Mouse (Mus musculus) forebrain, embryonic 15.5 days (tissue): ENCODE results near the gene Pde8a. TPM values are rescaled to one million over a fixed set of nuclear protein-coding genes. Genes with fewer than 3 reads are reported as not detected.

Source experiments
- ATAC-seq: fragments of 200-750 bp; cut with Nextera tagmentation; replicated peaks from 2 replicates; pipeline ENCODE4 v1.8.0; 2017; ENCODE audit warnings: mild to moderate bottlenecking, moderate TSS enrichment, moderate library complexity
- H3K27ac ChIP-seq: fragments of 300-500 bp; sonication (generic); replicated peaks from 2 replicates; pipeline ENCODE4 v1.5.1; 2015; ENCODE audit warnings: mild to moderate bottlenecking, inconsistent platforms
- H3K27me3 ChIP-seq: fragments of 300-500 bp; sonication (generic); 2 replicates; pipeline ENCODE4 v1.6.1; 2015; ENCODE audit warnings: inconsistent platforms
- H3K36me3 ChIP-seq: fragments of 300-500 bp; sonication (generic); 2 replicates; pipeline ENCODE4 v1.6.1; 2015; ENCODE audit warnings: mild to moderate bottlenecking, inconsistent platforms
- H3K4me1 ChIP-seq: fragments of 300-500 bp; sonication (generic); 2 replicates; pipeline ENCODE4 v1.6.1; 2015; ENCODE audit warnings: inconsistent platforms
- H3K4me2 ChIP-seq: fragments of 300-500 bp; sonication (generic); replicated peaks from 2 replicates; pipeline ENCODE4 v1.6.1; 2015; ENCODE audit warnings: mild to moderate bottlenecking, inconsistent platforms
- H3K4me3 ChIP-seq: fragments of 300-500 bp; sonication (generic); 2 replicates; pipeline ENCODE4 v1.5.1; 2015; ENCODE audit warnings: mild to moderate bottlenecking, inconsistent platforms
- H3K9ac ChIP-seq: fragments of 300-500 bp; sonication (generic); replicated peaks from 2 replicates; pipeline ENCODE4 v1.6.1; 2015; ENCODE audit warnings: mild to moderate bottlenecking, inconsistent platforms
- H3K9me3 ChIP-seq: fragments of 300-500 bp; sonication (generic); 2 replicates; pipeline ENCODE4 v1.6.1; 2016; ENCODE audit warnings: inconsistent platforms
- WGBS: fragments of 180-500 bp; shearing (Covaris S2); methylation state at CpG from one replicate; pipeline ENCODE4 v1.1.7; 2015; ENCODE audit warnings: mixed read lengths; 5-methylcytosine and 5-hydroxymethylcytosine counted together
- polyA plus RNA-seq: library from polyadenylated mRNA; unstranded; fragments of >200 nt; fragmentation: Nextera tagmentation; extraction: Ambion mirVana; gene quantifications from 2 replicates; pipeline ENCODE4 v1.2.1, GENCODE M21; 2015

Pde8a gene
- 1.6 and 2.2 TPM in 2 replicates for polyA plus RNA-seq

GRCm38 (mm10) chr7:81213347-81214152 is at the start of gene Pde8a:
Pde8a (plus strand) TSS chr7:81213596.
- peaks cover 65% of the 10 kb centered on the region for H3K27me3 ChIP-seq
- no peaks in the 10 kb centered on the region for H3K36me3 ChIP-seq
- peak within 1 kb of the TSS; percentile 49 for H3K4me2 ChIP-seq
- no peaks in the 10 kb centered on the region for H3K9me3 ChIP-seq
- H3K4me3 ChIP-seq: peak within 1 kb of the TSS; percentile 47
- H3K4me1 ChIP-seq: peaks cover 21% of the 10 kb centered on the region
- 1% methylated on average over 104 of the region's 128 CpGs for WGBS
- peak; percentile 27 for ATAC-seq
- no peak within 1 kb of the TSS for H3K27ac ChIP-seq
- peak within 1 kb of the TSS; percentile 29; the same call in 1 of the 2 replicates for H3K9ac ChIP-seq

GRCm38 (mm10) chr7:81164411-81164810 is 49.0 kb upstream of the Pde8a start:
- H3K4me2 ChIP-seq: no peak overlapping the region
- no peaks in the 10 kb centered on the region for H3K27me3 ChIP-seq
- WGBS: 69% methylated on average over 7 of the region's 7 CpGs
- H3K9ac ChIP-seq: no peak overlapping the region
- H3K9me3 ChIP-seq: no peaks in the 10 kb centered on the region
- no peaks in the 10 kb centered on the region for H3K4me1 ChIP-seq
- ATAC-seq: no peak
- no peak overlapping the region for H3K4me3 ChIP-seq
- no peaks in the 10 kb centered on the region for H3K36me3 ChIP-seq
- no peak overlapping the region for H3K27ac ChIP-seq

- Histone ChIP-seq H3K27ac (no peak overlapping the region), H3K36me3 (no peaks in the 10 kb centered on the region), H3K4me1 (no peaks in the 10 kb centered on the region), H3K9ac (no peak overlapping the region), H3K4me3 (no peak overlapping the region), H3K27me3 (no peaks in the 10 kb centered on the region), H3K9me3 (no peaks in the 10 kb centered on the region), H3K4me2 (no peak overlapping the region)
- ATAC-seq: no peak
- 36% methylated on average over 3 of the region's 3 CpGs for WGBS
Measured at GRCm38 (mm10) chr7:81167124-81167523, 46.3 kb upstream of the Pde8a start.

- no peak overlapping the region for H3K4me2 ChIP-seq
- H3K4me3 ChIP-seq: no peak overlapping the region
- no peak for ATAC-seq
- H3K9me3 ChIP-seq: 0 out of 2 replicates have a peak, but pooled peaks cover 5% of the 10 kb centered on the region
- H3K36me3 ChIP-seq: no peaks in the 10 kb centered on the region
- 63% methylated on average over 7 of the region's 7 CpGs for WGBS
- H3K4me1 ChIP-seq: no peaks in the 10 kb centered on the region
- H3K9ac ChIP-seq: no peak overlapping the region
- no peaks in the 10 kb centered on the region for H3K27me3 ChIP-seq
- no peak overlapping the region for H3K27ac ChIP-seq
Measured at GRCm38 (mm10) chr7:81169351-81169750, 44.0 kb upstream of the Pde8a start.

GRCm38 (mm10) chr7:81173931-81174330 is 39.5 kb upstream of the Pde8a start:
- Histone ChIP-seq H3K27ac (no peak overlapping the region), H3K4me2 (no peak overlapping the region), H3K4me1 (no peaks in the 10 kb centered on the region), H3K27me3 (no peaks in the 10 kb centered on the region), H3K4me3 (no peak overlapping the region), H3K9ac (no peak overlapping the region), H3K9me3 (0 out of 2 replicates have a peak, but pooled peaks cover 5% of the 10 kb centered on the region), H3K36me3 (no peaks in the 10 kb centered on the region)
- ATAC-seq: no peak
- 89% methylated on average over 2 of the region's 2 CpGs for WGBS

GRCm38 (mm10) chr7:81174654-81175053 is 38.7 kb upstream of the Pde8a start:
- no peaks in the 10 kb centered on the region for H3K36me3 ChIP-seq

GRCm38 (mm10) chr7:81176187-81176769 is 37.1 kb upstream of the Pde8a start:
- Histone ChIP-seq H3K9me3 (0 out of 2 replicates have a peak, but pooled peaks cover 5% of the 10 kb centered on the region), H3K27me3 (no peaks in the 10 kb centered on the region), H3K4me3 (no peak overlapping the region), H3K9ac (no peak overlapping the region), H3K4me1 (no peaks in the 10 kb centered on the region), H3K36me3 (no peaks in the 10 kb centered on the region), H3K4me2 (no peak overlapping the region), H3K27ac (no peak overlapping the region)
- WGBS: 60% methylated on average over 5 of the region's 5 CpGs
- ATAC-seq: no peak

More at GRCm38 (mm10) chr7:81174654-81175053, 38.7 kb upstream of the Pde8a start:
- Histone ChIP-seq H3K4me2 (no peak overlapping the region), H3K27ac (no peak overlapping the region), H3K27me3 (no peaks in the 10 kb centered on the region), H3K9ac (no peak overlapping the region), H3K4me1 (no peaks in the 10 kb centered on the region), H3K4me3 (no peak overlapping the region), H3K9me3 (0 out of 2 replicates have a peak, but pooled peaks cover 5% of the 10 kb centered on the region)
- ATAC-seq: no peak
- WGBS: 89% methylated on average over 5 of the region's 5 CpGs

- no peaks in the 10 kb centered on the region for H3K4me1 ChIP-seq
- no peak overlapping the region for H3K27ac ChIP-seq
- 77% methylated on average over 5 of the region's 5 CpGs for WGBS
Measured at GRCm38 (mm10) chr7:81179494-81179893, 33.9 kb upstream of the Pde8a start.

GRCm38 (mm10) chr7:81182492-81183175 is 30.8 kb upstream of the Pde8a start:
- Histone ChIP-seq H3K27me3 (no peaks in the 10 kb centered on the region), H3K4me2 (no peak overlapping the region), H3K9ac (no peak overlapping the region), H3K36me3 (no peaks in the 10 kb centered on the region), H3K27ac (no peak overlapping the region), H3K4me1 (no peaks in the 10 kb centered on the region), H3K9me3 (no peaks in the 10 kb centered on the region), H3K4me3 (no peak overlapping the region)
- no peak for ATAC-seq
- 78% methylated on average over 10 of the region's 10 CpGs for WGBS

More at GRCm38 (mm10) chr7:81179494-81179893, 33.9 kb upstream of the Pde8a start:
- no peak overlapping the region for H3K9ac ChIP-seq
- H3K4me3 ChIP-seq: no peak overlapping the region
- ATAC-seq: no peak
- no peaks in the 10 kb centered on the region for H3K36me3 ChIP-seq
- no peaks in the 10 kb centered on the region for H3K9me3 ChIP-seq
- no peak overlapping the region for H3K4me2 ChIP-seq
- no peaks in the 10 kb centered on the region for H3K27me3 ChIP-seq

GRCm38 (mm10) chr7:81183181-81183580 is 30.2 kb upstream of the Pde8a start:
- Histone ChIP-seq H3K27me3 (no peaks in the 10 kb centered on the region), H3K36me3 (no peaks in the 10 kb centered on the region), H3K27ac (no peak overlapping the region), H3K9me3 (no peaks in the 10 kb centered on the region), H3K4me3 (no peak overlapping the region), H3K4me2 (no peak overlapping the region), H3K9ac (no peak overlapping the region), H3K4me1 (no peaks in the 10 kb centered on the region)
- ATAC-seq: no peak

GRCm38 (mm10) chr7:81184136-81184535 is 29.3 kb upstream of the Pde8a start:
- 88% methylated on average over 2 of the region's 2 CpGs for WGBS
- Histone ChIP-seq H3K27ac (no peak overlapping the region), H3K4me3 (no peak overlapping the region), H3K36me3 (no peaks in the 10 kb centered on the region), H3K9me3 (no peaks in the 10 kb centered on the region), H3K4me2 (no peak overlapping the region), H3K27me3 (no peaks in the 10 kb centered on the region), H3K4me1 (no peaks in the 10 kb centered on the region), H3K9ac (no peak overlapping the region)
- ATAC-seq: no peak

GRCm38 (mm10) chr7:81184651-81185050 is 28.7 kb upstream of the Pde8a start:
- H3K9ac ChIP-seq: no peak overlapping the region
- H3K9me3 ChIP-seq: no peaks in the 10 kb centered on the region
- no peaks in the 10 kb centered on the region for H3K4me1 ChIP-seq
- no peak overlapping the region for H3K27ac ChIP-seq
- H3K27me3 ChIP-seq: no peaks in the 10 kb centered on the region
- no peak for ATAC-seq
- H3K4me2 ChIP-seq: no peak overlapping the region
- no peak overlapping the region for H3K4me3 ChIP-seq
- no peaks in the 10 kb centered on the region for H3K36me3 ChIP-seq
- WGBS: 88% methylated on average over 1 of the region's 1 CpGs
